Mouse (Mus musculus) heart, postnatal 14 days (tissue): ENCODE data around the gene Baz2b. TPM values are rescaled to one million over a fixed set of nuclear protein-coding genes. Genes with fewer than 3 reads are reported as not detected.
"Not testable (repeated sequence)": the region's sequence is repeated elsewhere in the genome, so short reads cannot be mapped to it uniquely, and the experiment has no call there.

Source experiments
- DNase-seq, 2 experiments: peaks; one replicate each; pipeline ENCODE4 v3.0.0; 2021 to 2022
- intact Hi-C: fragments of 180-260 bp; cut with DNase I; formaldehyde crosslinking; loops from one replicate; pipeline ENCODE4 v1.15.1; 2025
- total RNA-seq, 2 experiments: library from RNA; stranded (reverse); gene quantifications; 2 replicates each; pipeline ENCODE4 v1.2.3; 2021

The Baz2b gene
- total RNA-seq, 2 experiments from 2014 or later, result 44.6 to 54.8 TPM

- DNase-seq, result no peak
- intact Hi-C loops, result no loop called here
Measured at GRCm38 (mm10) chr2:60142281-60142680, 67.4 kb downstream of the Baz2b start.

GRCm38 (mm10) chr2:60138751-60139162 lies 70.9 kb downstream of the Baz2b start:
- intact Hi-C loops, result no loop called here
- DNase-seq, result no peak

GRCm38 (mm10) chr2:60135796-60136195 lies 73.8 kb downstream of the Baz2b start:
- DNase-seq, result no peak
- intact Hi-C loops, result no loop called here

GRCm38 (mm10) chr2:60134958-60135357 lies 74.7 kb downstream of the Baz2b start:
- intact Hi-C loops, DNase-seq: not testable (repeated sequence)

- DNase-seq, result no peak
- intact Hi-C loops, result no loop called here
Measured at GRCm38 (mm10) chr2:60133072-60133471, 76.6 kb downstream of the Baz2b start.

- intact Hi-C loops, result no loop called here
- DNase-seq, result no peak
Measured at GRCm38 (mm10) chr2:60132269-60133042, 77.2 kb downstream of the Baz2b start.

- intact Hi-C loops, result no loop called here
- no peak for DNase-seq
Measured at GRCm38 (mm10) chr2:60128631-60129030, 81.0 kb downstream of the Baz2b start.

- intact Hi-C loops, result no loop called here
- DNase-seq, result peak; percentile 30 to 37
Measured at GRCm38 (mm10) chr2:60126831-60127230, 82.8 kb downstream of the Baz2b start.

- intact Hi-C loops, result no loop called here
- no peak for DNase-seq
Measured at GRCm38 (mm10) chr2:60126292-60126691, 83.3 kb downstream of the Baz2b start.

- peak; percentile 69 to 72 for DNase-seq
- intact Hi-C loops, result loop anchor here (2.0 kb wide), 3 partner anchors 45 to 83 kb away; partner anchors contain the start of genes Baz2b and March7
Measured at GRCm38 (mm10) chr2:60125049-60126004, 84.3 kb downstream of the Baz2b start.

GRCm38 (mm10) chr2:60124648-60125048 lies 85.0 kb downstream of the Baz2b start:
- intact Hi-C loops, result loop anchor here (2.0 to 5.0 kb wide), 4 partner anchors 44 to 172 kb away; partner anchors contain the start of genes Baz2b and March7
- peak; percentile 68 to 74 for DNase-seq

- DNase-seq, result no peak
- intact Hi-C loops, result loop anchor here (2.0 to 5.0 kb wide), 4 partner anchors 43 to 172 kb away; partner anchors contain the start of genes Baz2b and March7
Measured at GRCm38 (mm10) chr2:60123911-60124647, 85.6 kb downstream of the Baz2b start.

- no peak for DNase-seq
- intact Hi-C loops, result loop anchor here (5.0 kb wide), 1 partner anchor 171 kb away; no protein-coding TSS in a partner anchor
Measured at GRCm38 (mm10) chr2:60123061-60123874, 86.4 kb downstream of the Baz2b start.

- intact Hi-C loops, result loop anchor here (5.0 kb wide), 1 partner anchor 170 kb away; no protein-coding TSS in a partner anchor
- no peak for DNase-seq
Measured at GRCm38 (mm10) chr2:60122188-60122587, 87.5 kb downstream of the Baz2b start.

- DNase-seq, result no peak
- intact Hi-C loops, result loop anchor here (5.0 kb wide), 1 partner anchor 168 kb away; no protein-coding TSS in a partner anchor
Measured at GRCm38 (mm10) chr2:60120681-60121080, 89.0 kb downstream of the Baz2b start.

- intact Hi-C loops, result no loop called here
- DNase-seq, result no peak
Measured at GRCm38 (mm10) chr2:60118684-60119558, 90.7 kb downstream of the Baz2b start.

GRCm38 (mm10) chr2:60117867-60118266 lies 91.8 kb downstream of the Baz2b start:
- DNase-seq, result no peak
- intact Hi-C loops, result no loop called here

- DNase-seq, result no peak
- intact Hi-C loops, result no loop called here
Measured at GRCm38 (mm10) chr2:60115891-60116554, 93.6 kb downstream of the Baz2b start.
